Mouse (Mus musculus): ENCODE data around the gene Cyp24a1. TPM values are rescaled to one million over a fixed set of nuclear protein-coding genes. Genes with fewer than 3 reads are reported as not detected.

Cyp24a1 gene
- total RNA-seq, 1 experiment, result not detected

GRCm38 (mm10) chr2:170529766-170530165 lies 32.8 kb upstream of the Cyp24a1 start:
- in situ Hi-C loops (cut with MboI; ENCODE audit: low sequenced_read_pairs in 2 of 2, unreplicated experiment in 2 of 2), result no loop called here
- Histone ChIP-seq H3K9me3 (ENCODE audit: control insufficient read depth, insufficient read depth, low read depth, low read length) (no peaks in the 10 kb centered on the region), H3K4me1 (ENCODE audit: control insufficient read depth in 2 of 2, insufficient read depth in 2 of 2, low read length in 2 of 2, poor library complexity in 1 of 2) (peaks cover 15 to 29% of the 10 kb centered on the region in 2 experiments), H3K9ac (ENCODE audit: insufficient read depth, low read depth, low read length, poor library complexity, severe bottlenecking) (no peak overlapping the region; the same call in 1 of the 2 replicates), H3K4me3 (ENCODE audit: insufficient read depth in 1 of 2, low read depth in 1 of 2, low read length in 2 of 2, poor library complexity in 1 of 2, severe bottlenecking in 1 of 2) (peak overlapping the region; percentile 49 to 63), H3K36me3 (ENCODE audit: control insufficient read depth, insufficient read depth, low read length, poor library complexity, severe bottlenecking) (no peaks in the 10 kb centered on the region), H3K27ac (ENCODE audit: insufficient read depth, low read depth, low read length, poor library complexity, severe bottlenecking) (peak overlapping the region; percentile 96)
- peak; percentile 89 for TF ChIP-seq CHD2 (IDR thresholded peaks at IDR 0.05; ENCODE audit: low read depth, low read length)
- no peak for TF ChIP-seq ZC3H11A (IDR thresholded peaks at IDR 0.05; ENCODE audit: borderline replicate concordance, low read depth, low read length)
- DNase-seq (ENCODE audit: low read depth, low spot score), result peak; percentile 77

- peaks cover 12 to 29% of the 10 kb centered on the region in 2 experiments for H3K4me1 ChIP-seq (ENCODE audit: control insufficient read depth in 2 of 2, insufficient read depth in 2 of 2, low read length in 2 of 2, poor library complexity in 1 of 2)
- in situ Hi-C loops (cut with MboI; ENCODE audit: low sequenced_read_pairs in 2 of 2, unreplicated experiment in 2 of 2), result no loop called here
- no peaks in the 10 kb centered on the region for H3K9me3 ChIP-seq (ENCODE audit: control insufficient read depth, insufficient read depth, low read depth, low read length)
- peak overlapping the region; percentile 46; the same call in 1 of the 2 replicates for H3K9ac ChIP-seq (ENCODE audit: insufficient read depth, low read depth, low read length, poor library complexity, severe bottlenecking)
- peak overlapping the region; percentile 84; the same call in 1 of the 2 replicates for H3K27ac ChIP-seq (ENCODE audit: insufficient read depth, low read depth, low read length, poor library complexity, severe bottlenecking)
- H3K4me3 ChIP-seq (ENCODE audit: insufficient read depth in 1 of 2, low read depth in 1 of 2, low read length in 2 of 2, poor library complexity in 1 of 2, severe bottlenecking in 1 of 2), result peak overlapping the region in 1 of 2 experiments; percentile 63; a peak in 2 of 4 replicates
- TF ChIP-seq MAFK (IDR thresholded peaks at IDR 0.05; ENCODE audit: insufficient read depth, low read depth, low read length), result no peak
- TF ChIP-seq ZC3H11A (IDR thresholded peaks at IDR 0.05; ENCODE audit: borderline replicate concordance, low read depth, low read length), result no peak
- TF ChIP-seq ZNF384 (IDR thresholded peaks at IDR 0.05; ENCODE audit: low read depth, low read length), result no peak
- H3K36me3 ChIP-seq (ENCODE audit: control insufficient read depth, insufficient read depth, low read length, poor library complexity, severe bottlenecking), result no peaks in the 10 kb centered on the region
- DNase-seq (ENCODE audit: low read depth, low spot score), result no peak
Observed at GRCm38 (mm10) chr2:170528061-170528460, 31.1 kb upstream of the Cyp24a1 start.

GRCm38 (mm10) chr2:170526513-170526912 lies 29.6 kb upstream of the Cyp24a1 start:
- TF ChIP-seq ZC3H11A (IDR thresholded peaks at IDR 0.05; ENCODE audit: borderline replicate concordance, low read depth, low read length) (no peak), HCFC1 (IDR thresholded peaks at IDR 0.05; ENCODE audit: borderline replicate concordance, insufficient read depth, low read length) (no peak), ZNF384 (IDR thresholded peaks at IDR 0.05; ENCODE audit: low read depth, low read length) (no peak)
- Histone ChIP-seq H3K9ac (ENCODE audit: insufficient read depth, low read depth, low read length, poor library complexity, severe bottlenecking) (peak overlapping the region; percentile 84), H3K9me3 (ENCODE audit: control insufficient read depth, insufficient read depth, low read depth, low read length) (no peaks in the 10 kb centered on the region), H3K4me3 (ENCODE audit: insufficient read depth in 1 of 2, low read depth in 1 of 2, low read length in 2 of 2, poor library complexity in 1 of 2, severe bottlenecking in 1 of 2) (peak overlapping the region; percentile 37 to 71), H3K4me1 (ENCODE audit: control insufficient read depth in 2 of 2, insufficient read depth in 2 of 2, low read length in 2 of 2, poor library complexity in 1 of 2) (peaks cover 7 to 26% of the 10 kb centered on the region in 2 experiments), H3K27ac (ENCODE audit: insufficient read depth, low read depth, low read length, poor library complexity, severe bottlenecking) (peak overlapping the region; percentile 84), H3K36me3 (ENCODE audit: control insufficient read depth, insufficient read depth, low read length, poor library complexity, severe bottlenecking) (no peaks in the 10 kb centered on the region)
- in situ Hi-C loops (cut with MboI; ENCODE audit: low sequenced_read_pairs in 2 of 2, unreplicated experiment in 2 of 2), result no loop called here
- no peak for DNase-seq (ENCODE audit: low read depth, low spot score)

DNA sequence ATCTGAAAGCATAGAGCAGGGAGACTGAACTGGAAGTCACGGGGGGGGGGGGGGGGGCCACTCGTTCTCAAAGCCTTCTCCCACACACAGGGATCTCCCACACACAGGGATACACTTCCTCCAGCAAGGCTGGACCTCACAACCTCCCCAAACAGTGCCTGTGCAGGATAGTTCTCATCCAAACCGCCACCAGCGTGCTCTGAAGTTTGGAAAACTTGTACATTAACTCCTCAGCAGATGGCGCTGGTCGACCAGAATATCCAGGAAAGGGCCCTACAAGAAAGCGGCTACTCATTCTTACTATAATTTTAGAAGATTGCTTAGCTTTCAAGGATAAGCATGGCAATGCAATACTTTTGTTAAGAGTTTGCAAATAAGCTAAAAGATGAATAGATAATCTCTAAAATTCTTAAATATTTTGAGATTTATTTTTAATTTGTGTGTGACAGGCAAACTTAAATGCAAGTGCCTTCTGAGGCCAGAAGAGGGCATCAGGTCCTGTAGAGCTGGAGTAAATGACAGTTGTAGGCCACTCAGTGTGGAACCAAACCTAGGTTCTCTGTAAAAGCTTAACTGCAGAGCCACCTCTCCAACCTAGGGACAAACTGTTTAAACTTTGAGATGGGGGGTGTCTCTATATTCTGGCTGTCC lies 23.5 kb upstream of the Cyp24a1 start:
- Histone ChIP-seq H3K36me3 (ENCODE audit: control insufficient read depth, insufficient read depth, low read length, poor library complexity, severe bottlenecking) (peaks cover 30% of the 10 kb centered on the region), H3K4me3 (ENCODE audit: insufficient read depth in 1 of 2, low read depth in 1 of 2, low read length in 2 of 2, poor library complexity in 1 of 2, severe bottlenecking in 1 of 2) (no peak overlapping the region), H3K27ac (ENCODE audit: insufficient read depth, low read depth, low read length, poor library complexity, severe bottlenecking) (no peak overlapping the region), H3K9ac (ENCODE audit: insufficient read depth, low read depth, low read length, poor library complexity, severe bottlenecking) (no peak overlapping the region), H3K4me1 (ENCODE audit: control insufficient read depth in 2 of 2, insufficient read depth in 2 of 2, low read length in 2 of 2, poor library complexity in 1 of 2) (peaks cover 0 to 7% of the 10 kb centered on the region in 2 experiments; a peak in 1 of 4 replicates), H3K9me3 (ENCODE audit: control insufficient read depth, insufficient read depth, low read depth, low read length) (no peaks in the 10 kb centered on the region)
- DNase-seq (ENCODE audit: low read depth, low spot score), result peak; percentile 76
- in situ Hi-C loops (cut with MboI; ENCODE audit: low sequenced_read_pairs in 2 of 2, unreplicated experiment in 2 of 2), result loop anchor here (5.0 to 25.0 kb wide), 2 partner anchors 77 to 342 kb away; no protein-coding TSS in a partner anchor
- TF ChIP-seq CHD2 (IDR thresholded peaks at IDR 0.05; ENCODE audit: low read depth, low read length) (no peak), ZC3H11A (IDR thresholded peaks at IDR 0.05; ENCODE audit: borderline replicate concordance, low read depth, low read length) (peak; percentile 88)

DNA sequence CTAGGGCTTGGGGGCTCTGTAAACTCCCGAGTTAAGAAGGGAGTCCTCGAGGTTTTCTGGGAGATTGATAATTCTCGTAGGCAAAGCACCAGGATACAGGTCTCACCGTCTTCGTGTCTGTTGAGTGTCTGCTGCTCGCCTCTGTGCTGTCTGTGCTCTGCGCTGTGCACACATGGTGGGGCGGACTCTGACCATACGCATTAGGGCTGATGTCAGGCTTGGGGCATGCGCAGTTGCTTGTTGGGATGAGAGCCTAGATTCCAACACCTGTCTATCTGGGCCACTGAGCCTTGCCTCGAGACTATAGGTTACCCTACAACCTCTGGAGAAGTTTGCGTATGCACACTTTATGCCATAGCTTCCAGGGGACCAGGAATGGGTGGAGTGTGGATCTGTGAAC lies 16.8 kb upstream of the Cyp24a1 start:
- no peak for TF ChIP-seq MAFK (IDR thresholded peaks at IDR 0.05; ENCODE audit: insufficient read depth, low read depth, low read length)
- no peak for TF ChIP-seq CHD2 (IDR thresholded peaks at IDR 0.05; ENCODE audit: low read depth, low read length)
- no peak for TF ChIP-seq HCFC1 (IDR thresholded peaks at IDR 0.05; ENCODE audit: borderline replicate concordance, insufficient read depth, low read length)
- TF ChIP-seq ZC3H11A (IDR thresholded peaks at IDR 0.05; ENCODE audit: borderline replicate concordance, low read depth, low read length), result no peak
- no peak for TF ChIP-seq ZNF384 (IDR thresholded peaks at IDR 0.05; ENCODE audit: low read depth, low read length)
- no peak overlapping the region for H3K4me3 ChIP-seq (ENCODE audit: insufficient read depth in 1 of 2, low read depth in 1 of 2, low read length in 2 of 2, poor library complexity in 1 of 2, severe bottlenecking in 1 of 2)
- H3K9ac ChIP-seq (ENCODE audit: insufficient read depth, low read depth, low read length, poor library complexity, severe bottlenecking), result no peak overlapping the region
- H3K4me1 ChIP-seq (ENCODE audit: control insufficient read depth in 2 of 2, insufficient read depth in 2 of 2, low read length in 2 of 2, poor library complexity in 1 of 2), result peaks cover 2 to 15% of the 10 kb centered on the region in 2 experiments; a peak in 1 of 4 replicates
- no peaks in the 10 kb centered on the region for H3K9me3 ChIP-seq (ENCODE audit: control insufficient read depth, insufficient read depth, low read depth, low read length)
- in situ Hi-C loops (cut with MboI; ENCODE audit: low sequenced_read_pairs in 2 of 2, unreplicated experiment in 2 of 2), result loop anchor here in 1 of 2 experiments (10.0 to 25.0 kb wide), 2 partner anchors 81 to 349 kb away; no protein-coding TSS in a partner anchor
- H3K36me3 ChIP-seq (ENCODE audit: control insufficient read depth, insufficient read depth, low read length, poor library complexity, severe bottlenecking), result peaks cover 23% of the 10 kb centered on the region
- H3K27ac ChIP-seq (ENCODE audit: insufficient read depth, low read depth, low read length, poor library complexity, severe bottlenecking), result no peak overlapping the region
- no peak for DNase-seq (ENCODE audit: low read depth, low spot score)
